ENCODE assay signal across 8 mouse cellular contexts in the genomic region with DNA sequence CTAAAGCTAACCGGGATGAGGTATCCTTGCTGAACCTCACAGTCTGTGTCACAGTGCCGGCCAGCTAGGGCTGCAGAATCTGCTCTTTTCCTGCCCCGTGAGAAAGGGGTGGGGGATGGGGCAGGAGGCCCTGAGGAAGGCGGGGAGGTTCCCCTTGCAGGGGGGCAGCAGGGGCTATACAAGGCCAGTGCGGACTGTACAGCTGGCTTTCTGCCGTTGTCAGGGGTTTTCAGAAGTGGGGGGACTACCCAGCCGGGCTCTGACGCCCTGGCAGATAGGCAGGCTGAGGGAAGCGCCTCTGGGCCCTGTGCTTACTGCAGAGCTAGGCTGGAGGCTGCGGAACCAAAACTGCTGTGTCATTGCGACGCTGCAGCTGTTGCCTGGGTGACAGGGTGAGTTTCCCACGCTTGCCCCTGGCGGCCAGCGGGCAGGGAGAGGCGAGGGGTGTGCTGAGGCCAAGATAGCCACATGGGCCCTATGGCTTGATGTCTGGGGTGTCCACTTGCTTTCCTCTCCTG.
DNase-seq lines count a peak whose midpoint lies in the region; ATAC-seq and TF ChIP-seq lines count a peak whose summit lies in the region.

No protein-coding gene starts in this region.

- WGBS in forebrain, postnatal 0 days: 5% methylated on average over 16 of the region's 16 CpGs
- WGBS in lung, adult 2 months: 23% methylated on average over 16 of the region's 16 CpGs
- whole genome bisulfite sequencing in neural tube, embryonic 14.5 days: under 1% methylated on average over 16 of the region's 16 CpGs

- TF ChIP-seq POLR2A in lung, adult 2 months (IDR thresholded peaks at IDR 0.05; ENCODE audit: borderline replicate concordance, extremely low read depth, low read depth, low read length): no peak

- peaks cover 8 to 24% of the 10 kb centered on the region in 2 experiments for H3K4me1 ChIP-seq in ES-E14 (ENCODE audit: control insufficient read depth in 2 of 2, insufficient read depth in 2 of 2, low read length in 2 of 2, poor library complexity in 1 of 2)
- H3K4me1 ChIP-seq in forebrain, postnatal 0 days (ENCODE audit: insufficient read depth): peaks cover 8% of the 10 kb centered on the region; the same call in 1 of the 2 replicates
- peaks cover 21% of the 10 kb centered on the region for H3K4me1 ChIP-seq in lung, adult 2 months (ENCODE audit: control insufficient read depth, insufficient read depth, low read length)
- peaks cover 18% of the 10 kb centered on the region for H3K4me1 ChIP-seq in neural tube, embryonic 14.5 days (ENCODE audit: control insufficient read depth, insufficient read depth, low read length)

- H3K9ac ChIP-seq in ES-E14 (ENCODE audit: insufficient read depth, low read depth, low read length, poor library complexity, severe bottlenecking): peak overlapping the region; percentile 51
- 0 out of 2 replicates have a peak overlapping the region, but pooled peaks have one; percentile 25 for H3K9ac ChIP-seq in forebrain, postnatal 0 days
- peak overlapping the region; percentile 4 for H3K9ac ChIP-seq in neural tube, embryonic 14.5 days (replicated peaks; ENCODE audit: low read depth, low read length)

- DNase-seq in ES-E14 (ENCODE audit: low read depth, low spot score): peak; percentile 53
- peak; percentile 31 to 52 for DNase-seq in cerebellum, adult 18-20 months
- DNase-seq in forebrain, postnatal 0 days: peak; percentile 76
- DNase-seq in heart, postnatal 36 days: peak; percentile 83 to 88
- peak; percentile 83 to 85 for DNase-seq in layer of hippocampus, adult 8-10 months (ENCODE audit: low spot score in 2 of 2)
- DNase-seq in lung, adult 2 months: peak; percentile 79
- peak; percentile 80 for DNase-seq in testis, postnatal 10 days (ENCODE audit: low spot score)

- intact Hi-C loops in heart, postnatal 36 days (cut with DNase I): no loop called here

- no peaks in the 10 kb centered on the region for H3K36me3 ChIP-seq in ES-E14 (ENCODE audit: control insufficient read depth, insufficient read depth, low read length, poor library complexity, severe bottlenecking)
- no peaks in the 10 kb centered on the region; the same call in 1 of the 2 replicates for H3K36me3 ChIP-seq in forebrain, postnatal 0 days (ENCODE audit: insufficient read depth)
- no peaks in the 10 kb centered on the region for H3K36me3 ChIP-seq in neural tube, embryonic 14.5 days (ENCODE audit: control insufficient read depth, insufficient read depth, low read length)

- H3K4me2 ChIP-seq in forebrain, postnatal 0 days (ENCODE audit: low read depth): peak overlapping the region; percentile 15; the same call in 1 of the 2 replicates
- no peak overlapping the region for H3K4me2 ChIP-seq in neural tube, embryonic 14.5 days (ENCODE audit: low read depth, low read length)

- no peaks in the 10 kb centered on the region for H3K9me3 ChIP-seq in ES-E14 (ENCODE audit: control insufficient read depth, insufficient read depth, low read depth, low read length)
- no peaks in the 10 kb centered on the region for H3K9me3 ChIP-seq in forebrain, postnatal 0 days (ENCODE audit: low read length)
- H3K9me3 ChIP-seq in neural tube, embryonic 14.5 days (ENCODE audit: control insufficient read depth, low read length): no peaks in the 10 kb centered on the region

- TF ChIP-seq CTCF in forebrain, postnatal 0 days (IDR thresholded peaks at IDR 0.05; ENCODE audit: low read depth): peak; percentile 60
- no peak for TF ChIP-seq CTCF in lung, adult 2 months (IDR thresholded peaks at IDR 0.05; ENCODE audit: insufficient read depth, low read length)

- H3K27ac ChIP-seq in ES-E14 (ENCODE audit: insufficient read depth, low read depth, low read length, poor library complexity, severe bottlenecking): peak overlapping the region; percentile 22; the same call in 1 of the 2 replicates
- H3K27ac ChIP-seq in forebrain, postnatal 0 days (ENCODE audit: low read depth, low read length): 0 out of 2 replicates have a peak overlapping the region, but pooled peaks have one; percentile 15
- no peak overlapping the region; the same call in 1 of the 2 replicates for H3K27ac ChIP-seq in neural tube, embryonic 14.5 days (ENCODE audit: low read depth, low read length)

- in situ Hi-C loops in ES-E14 (cut with MboI; ENCODE audit: low sequenced_read_pairs in 2 of 2, unreplicated experiment in 2 of 2): no loop called here

- H3K27me3 ChIP-seq in forebrain, postnatal 0 days (ENCODE audit: insufficient read depth, low read length): no peaks in the 10 kb centered on the region
- no peaks in the 10 kb centered on the region for H3K27me3 ChIP-seq in neural tube, embryonic 14.5 days (ENCODE audit: control insufficient read depth, insufficient read depth, low read length)

- peak overlapping the region; percentile 10 to 39 for H3K4me3 ChIP-seq in ES-E14 (ENCODE audit: insufficient read depth in 1 of 2, low read depth in 1 of 2, low read length in 2 of 2, poor library complexity in 1 of 2, severe bottlenecking in 1 of 2)
- H3K4me3 ChIP-seq in forebrain, postnatal 0 days (ENCODE audit: low read depth, low read length): no peak overlapping the region
- no peak overlapping the region for H3K4me3 ChIP-seq in lung, adult 2 months (replicated peaks; ENCODE audit: extremely low read depth, low read depth, low read length)
- H3K4me3 ChIP-seq in neural tube, embryonic 14.5 days (ENCODE audit: low read depth, low read length): no peak overlapping the region

- ATAC-seq in forebrain, postnatal 0 days: peak; percentile 94
- ATAC-seq in neural tube, embryonic 14.5 days (ENCODE audit: low read depth): peak; percentile 83

TF ChIP-seq in ES-E14, 5 proteins besides CTCF, POLR2A, EP300 and RAD21:
- peak; percentile 99 for TF ChIP-seq MAFK (IDR thresholded peaks at IDR 0.05; ENCODE audit: insufficient read depth, low read depth, low read length)
- no peak for TF ChIP-seq HCFC1 (IDR thresholded peaks at IDR 0.05; ENCODE audit: borderline replicate concordance, insufficient read depth, low read length)

Comparison
In these comparisons a context has a peak if more than half of its experiments do, and no peak if none do; other contexts are left out.
1. H3K4me3 ChIP-seq: peak in ES-E14 (2 of 2); none in forebrain, postnatal 0 days (single experiment), lung, adult 2 months (single experiment) and neural tube, embryonic 14.5 days (single experiment).
2. Peak in every context shown above with its lines, with median percentiles within 50 percentile points of each other: DNase-seq and H3K9ac ChIP-seq.